Mouse (Mus musculus): ENCODE measurements at regions not wholly inside any gene's neighbourhood (a gene's known extent, or its start where the extent isn't known, plus 50 kb on each side); places are given as distances from the start of the nearest gene placed in this dataset.

- TF ChIP-seq POLR2A (IDR thresholded peaks at IDR 0.05; ENCODE audit: control insufficient read depth in 1 of 2, insufficient read depth in 1 of 2, low read depth in 1 of 2, low read length in 2 of 2, poor library complexity in 1 of 2) (no peak), GABPA (IDR thresholded peaks at IDR 0.05; ENCODE audit: low read depth, low read length) (no peak), BHLHE40 (IDR thresholded peaks at IDR 0.05; ENCODE audit: borderline replicate concordance, low read depth, low read length) (no peak), CTCF (IDR thresholded peaks at IDR 0.05 in 2 of 3, conservative IDR thresholded peaks at IDR 0.05 in 1 of 3; ENCODE audit: control insufficient read depth in 1 of 3, insufficient read depth in 1 of 3, low read depth in 2 of 3, low read length in 3 of 3, poor library complexity in 1 of 3, severe bottlenecking in 1 of 3) (no peak), GATA1 (IDR thresholded peaks at IDR 0.05; ENCODE audit: low read depth, low read length) (no peak), MXI1 (IDR thresholded peaks at IDR 0.05; ENCODE audit: low read depth, low read length) (no peak), USF2 (IDR thresholded peaks at IDR 0.05; ENCODE audit: borderline replicate concordance in 1 of 2, insufficient read depth in 1 of 2, low read depth in 1 of 2, low read length in 2 of 2) (no peak), ZMIZ1 (IDR thresholded peaks at IDR 0.05; ENCODE audit: low read depth, low read length) (no peak), POLR2AphosphoS2 (IDR thresholded peaks at IDR 0.05; ENCODE audit: low read length) (no peak), CHD2 (IDR thresholded peaks at IDR 0.05; ENCODE audit: low read length) (no peak), POLR2AphosphoS5 (IDR thresholded peaks at IDR 0.05; ENCODE audit: borderline replicate concordance, low read depth, low read length) (no peak), MAZ (IDR thresholded peaks at IDR 0.05; ENCODE audit: low read depth, low read length) (no peak), ELF1 (IDR thresholded peaks at IDR 0.05; ENCODE audit: low read depth, low read length) (no peak)
Observed at GRCm38 (mm10) chr15:41314916-41315315, 1180.8 kb downstream of the 9330182O14Rik start.

Measured in MEL (cell line).